Mouse (Mus musculus) liver, adult 2 months (tissue): ENCODE results near the gene C730034F03Rik.

ENCODE experiments used
- CTCF ChIP-seq: fragments of 200-500 bp; IDR thresholded peaks from 2 replicates; pipeline ENCODE4 v1.5.1; 2011; ENCODE audit warnings: low read depth, low read length, control low read depth
- POLR2A ChIP-seq: fragments of 200-500 bp; IDR thresholded peaks from 2 replicates; pipeline ENCODE4 v1.6.1; 2011; ENCODE audit warnings: low read length, control low read depth; ENCODE audit not compliant: insufficient read depth; ENCODE audit errors: extremely low read depth

DNA sequence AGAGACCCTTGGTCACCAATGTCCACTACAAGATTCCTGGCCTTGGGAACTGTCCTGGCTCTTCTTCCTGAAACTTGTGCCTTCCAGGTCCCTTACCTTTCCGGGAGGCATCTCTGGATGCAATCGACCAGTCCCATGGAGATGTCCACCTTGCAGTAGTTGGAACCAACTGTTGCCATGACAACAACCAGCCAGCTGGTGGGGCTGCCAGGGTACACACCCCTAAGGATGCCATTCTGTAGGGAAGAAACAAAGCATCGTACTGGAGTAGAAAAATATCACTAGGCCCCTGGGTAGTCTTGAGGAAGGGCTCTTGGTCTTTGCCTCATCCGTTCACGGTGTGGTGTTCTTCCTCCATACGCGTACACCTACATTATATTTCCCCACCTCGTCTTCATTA is 4.8 kb upstream of the C730034F03Rik start:
- TF ChIP-seq CTCF (no peak), POLR2A (no peak)
